Mouse (Mus musculus) T-helper 17 cell (primary cell): Measurements from ENCODE around the gene Speer4d.

Experiments
- in situ Hi-C, 2 experiments: fragments of 300-600 bp; cut with MboI, MseI; formaldehyde crosslinking; loops; 1 replicate in 1 of 2; 2 replicates in 1 of 2; pipeline ENCODE4 v1.15.1; 2025; ENCODE audit warnings: high pct_unique_total_duplicates in 2 of 2

The Speer4d gene

DNA sequence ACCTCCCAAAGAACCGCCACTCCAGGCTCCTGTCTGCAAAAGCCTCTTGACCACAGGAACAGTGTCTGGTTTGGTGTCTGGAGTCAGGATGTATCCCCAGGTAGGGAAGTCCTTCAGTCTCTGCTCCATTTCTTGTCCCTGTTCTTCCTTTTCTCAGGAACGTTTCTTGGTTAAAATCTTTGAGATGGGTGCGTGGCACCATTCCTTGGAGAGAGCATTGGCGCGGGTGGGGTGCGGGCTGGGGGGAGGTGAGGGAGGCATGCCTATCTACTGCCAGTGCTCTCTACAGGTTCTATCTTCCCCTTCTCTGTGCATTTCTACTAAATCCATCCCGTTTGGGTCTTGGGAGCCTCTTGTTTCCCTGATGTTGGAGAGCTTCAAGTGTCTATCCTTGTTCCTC lies 45.0 kb downstream of the Speer4d start:
- in situ Hi-C loops = loop anchor here in 1 of 2 experiments (5.0 kb wide), 1 partner anchor 182 kb away; no protein-coding TSS in a partner anchor

DNA sequence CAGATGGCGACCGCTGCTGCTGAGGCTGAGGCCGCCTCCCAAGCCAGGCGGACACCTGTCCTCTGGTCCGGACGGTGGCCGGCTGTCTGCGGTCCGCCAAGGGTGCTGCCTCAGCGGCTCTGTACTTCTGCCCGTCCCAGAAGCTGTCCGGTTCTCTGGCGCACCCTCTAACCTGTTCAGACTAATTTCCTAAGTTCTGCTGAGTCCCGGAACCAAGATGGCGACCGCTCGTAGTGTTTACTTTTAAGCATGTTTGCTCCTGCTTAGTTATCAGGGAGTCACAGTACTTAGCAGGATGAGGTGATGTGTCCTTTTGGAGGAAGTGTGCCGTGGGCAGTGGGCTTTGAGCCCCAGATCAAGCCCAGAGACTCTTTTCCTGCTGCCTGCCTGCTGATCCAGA lies 51.9 kb downstream of the Speer4d start:
- in situ Hi-C loops = loop anchor here in 1 of 2 experiments (5.0 kb wide), 1 partner anchor 683 kb away; no protein-coding TSS in a partner anchor
